Mouse (Mus musculus): ENCODE results near the gene Sh3glb1.
"Not testable (repeated sequence)": the region's sequence is repeated elsewhere in the genome, so short reads cannot be mapped to it uniquely, and the experiment has no call there.

GRCm38 (mm10) chr3:144749062-144749963, 29.2 kb upstream of the Sh3glb1 start:
- not testable (repeated sequence) for TF ChIP-seq ZNF384 (IDR thresholded peaks at IDR 0.05; ENCODE audit: low read depth, low read length); POLR2A (IDR thresholded peaks at IDR 0.05; ENCODE audit: low read depth, low read length); USF2 (conservative IDR thresholded peaks at IDR 0.05; ENCODE audit: low read depth, low read length); JUND (conservative IDR thresholded peaks at IDR 0.05; ENCODE audit: low read depth, low read length); CHD2 (IDR thresholded peaks at IDR 0.05; ENCODE audit: low read length); CTCF (conservative IDR thresholded peaks at IDR 0.05 in 1 of 2, IDR thresholded peaks at IDR 0.05 in 1 of 2; ENCODE audit: low read depth in 2 of 2, low read length in 2 of 2); ZMIZ1 (IDR thresholded peaks at IDR 0.05; ENCODE audit: low read depth, low read length); ZC3H11A (IDR thresholded peaks at IDR 0.05; ENCODE audit: low read depth, low read length); TCF12 (IDR thresholded peaks at IDR 0.05; ENCODE audit: low read depth, low read length)

All from CH12.LX (cell line).